Mouse (Mus musculus) intestine, embryonic 16.5 days (tissue): Measurements from ENCODE around the gene Ptprh. TPM values are rescaled to one million over a fixed set of nuclear protein-coding genes. Genes with fewer than 3 reads are reported as not detected.

Source experiments
- ATAC-seq: fragments of 200-750 bp; cut with Nextera tagmentation; 2 replicates; pipeline ENCODE4 v1.8.0; 2017; ENCODE audit warnings: moderate TSS enrichment, moderate library complexity
- H3K27ac ChIP-seq: fragments of 300-500 bp; sonication (generic); 2 replicates; pipeline ENCODE4 v1.5.1; 2014; ENCODE audit warnings: mild to moderate bottlenecking, low read length
- H3K27me3 ChIP-seq: fragments of 300-500 bp; sonication (generic); replicated peaks from 2 replicates; pipeline ENCODE4 v1.6.1; 2014; ENCODE audit warnings: low read length, control low read depth, mixed read lengths; ENCODE audit not compliant: control insufficient read depth, insufficient read depth
- H3K36me3 ChIP-seq: fragments of 300-500 bp; sonication (generic); 2 replicates; pipeline ENCODE4 v1.6.1; 2014; ENCODE audit warnings: low read length, control low read depth; ENCODE audit not compliant: control insufficient read depth, insufficient read depth
- H3K4me1 ChIP-seq: fragments of 300-500 bp; sonication (generic); 2 replicates; pipeline ENCODE4 v1.6.1; 2014; ENCODE audit warnings: low read length, control low read depth, mixed read lengths; ENCODE audit not compliant: control insufficient read depth, insufficient read depth
- H3K4me2 ChIP-seq: fragments of 300-500 bp; sonication (generic); 2 replicates; pipeline ENCODE4 v1.6.1; 2014; ENCODE audit warnings: low read depth, low read length, control low read depth
- H3K4me3 ChIP-seq: fragments of 300-500 bp; sonication (generic); 2 replicates; pipeline ENCODE4 v1.5.1; 2014; ENCODE audit warnings: mild to moderate bottlenecking, low read length
- H3K9ac ChIP-seq: fragments of 300-500 bp; sonication (generic); 2 replicates; pipeline ENCODE4 v1.6.1; 2014; ENCODE audit warnings: low read depth, low read length
- H3K9me3 ChIP-seq: fragments of 300-500 bp; sonication (generic); 2 replicates; pipeline ENCODE4 v1.6.1; 2016; ENCODE audit warnings: low read length, control low read depth; ENCODE audit not compliant: control insufficient read depth
- WGBS: fragments of 180-500 bp; shearing (Covaris S2); extraction: QIAGEN DNeasy Blood & Tissue Kit; methylation state at CpG from one replicate; pipeline ENCODE4 v1.1.7; 2014; 5-methylcytosine and 5-hydroxymethylcytosine counted together
- polyA plus RNA-seq: library from polyadenylated mRNA; unstranded; fragments of >200 nt; fragmentation: Nextera tagmentation; extraction: Ambion mirVana; gene quantifications from 2 replicates; pipeline ENCODE4 v1.2.1, GENCODE M21; 2015

Ptprh gene
- polyA plus RNA-seq, 1 experiment from 2014 or later = 3.0 TPM

GRCm38 (mm10) chr7:4557167-4557560 lies 46.7 kb downstream of the Ptprh start:
- no peaks in the 10 kb centered on the region for H3K27me3 ChIP-seq
- ATAC-seq = peak; percentile 40
- H3K36me3 ChIP-seq = no peaks in the 10 kb centered on the region
- no peak overlapping the region for H3K27ac ChIP-seq
- no peak overlapping the region for H3K4me2 ChIP-seq
- no peak overlapping the region for H3K9ac ChIP-seq
- no peak overlapping the region for H3K4me3 ChIP-seq
- no peaks in the 10 kb centered on the region for H3K9me3 ChIP-seq
- WGBS = 63% methylated on average over 6 of the region's 6 CpGs
- no peaks in the 10 kb centered on the region for H3K4me1 ChIP-seq

- peak; percentile 95 for ATAC-seq
- WGBS = 20% methylated on average over 15 of the region's 15 CpGs
- no peaks in the 10 kb centered on the region for H3K36me3 ChIP-seq
Measured at GRCm38 (mm10) chr7:4556256-4557166, 47.3 kb downstream of the Ptprh start.

GRCm38 (mm10) chr7:4547221-4547641 lies 56.6 kb downstream of the Ptprh start, which contains the start of gene Syt5:
Syt5 (minus strand) TSS chr7:4547541.
- H3K4me2 ChIP-seq = peak within 1 kb of the TSS; percentile 67
- H3K4me3 ChIP-seq = peak within 1 kb of the TSS; percentile 41
- 0 out of 2 replicates have a peak, but pooled peaks cover 5% of the 10 kb centered on the region for H3K27me3 ChIP-seq
- H3K9ac ChIP-seq = peak within 1 kb of the TSS; percentile 40; the same call in 1 of the 2 replicates
- H3K4me1 ChIP-seq = peaks cover 6% of the 10 kb centered on the region
- ATAC-seq = peak; percentile 63
- WGBS = 5% methylated on average over 33 of the region's 33 CpGs
- H3K36me3 ChIP-seq = no peaks in the 10 kb centered on the region
- no peak within 1 kb of the TSS for H3K27ac ChIP-seq
- no peaks in the 10 kb centered on the region for H3K9me3 ChIP-seq

More at GRCm38 (mm10) chr7:4556256-4557166, 47.3 kb downstream of the Ptprh start:
- Histone ChIP-seq H3K4me1 (no peaks in the 10 kb centered on the region), H3K4me3 (no peak overlapping the region), H3K4me2 (no peak overlapping the region), H3K9ac (no peak overlapping the region), H3K9me3 (no peaks in the 10 kb centered on the region), H3K27me3 (no peaks in the 10 kb centered on the region), H3K27ac (no peak overlapping the region)

- Histone ChIP-seq H3K36me3 (no peaks in the 10 kb centered on the region), H3K4me1 (peaks cover 6% of the 10 kb centered on the region), H3K4me2 (peak overlapping the region; percentile 67), H3K9ac (no peak overlapping the region), H3K9me3 (no peaks in the 10 kb centered on the region), H3K4me3 (peak overlapping the region; percentile 41), H3K27me3 (0 out of 2 replicates have a peak, but pooled peaks cover 5% of the 10 kb centered on the region), H3K27ac (no peak overlapping the region)
- peak; percentile 71 for ATAC-seq
- 2% methylated on average over 26 of the region's 26 CpGs for WGBS
Measured at GRCm38 (mm10) chr7:4546591-4547131, 57.2 kb downstream of the Ptprh start.

GRCm38 (mm10) chr7:4546050-4546449 lies 57.8 kb downstream of the Ptprh start:
- ATAC-seq = no peak
- no peak overlapping the region for H3K4me2 ChIP-seq

GRCm38 (mm10) chr7:4542013-4542412 lies 61.8 kb downstream of the Ptprh start:
- H3K27me3 ChIP-seq = 0 out of 2 replicates have a peak, but pooled peaks cover 3% of the 10 kb centered on the region
- WGBS = 39% methylated on average over 17 of the region's 17 CpGs
- no peaks in the 10 kb centered on the region for H3K36me3 ChIP-seq
- H3K4me1 ChIP-seq = 0 out of 2 replicates have a peak, but pooled peaks cover 3% of the 10 kb centered on the region
- H3K4me2 ChIP-seq = no peak overlapping the region
- ATAC-seq = no peak
- no peak overlapping the region for H3K9ac ChIP-seq
- no peaks in the 10 kb centered on the region for H3K9me3 ChIP-seq
- H3K4me3 ChIP-seq = no peak overlapping the region
- H3K27ac ChIP-seq = no peak overlapping the region

More at GRCm38 (mm10) chr7:4546050-4546449, 57.8 kb downstream of the Ptprh start:
- no peak overlapping the region for H3K9ac ChIP-seq
- no peak overlapping the region for H3K4me3 ChIP-seq
- WGBS = 80% methylated on average over 15 of the region's 15 CpGs
- 0 out of 2 replicates have a peak, but pooled peaks cover 5% of the 10 kb centered on the region for H3K27me3 ChIP-seq
- H3K36me3 ChIP-seq = no peaks in the 10 kb centered on the region
- no peak overlapping the region for H3K27ac ChIP-seq
- H3K4me1 ChIP-seq = peaks cover 6% of the 10 kb centered on the region
- H3K9me3 ChIP-seq = no peaks in the 10 kb centered on the region

- Histone ChIP-seq H3K9me3 (no peaks in the 10 kb centered on the region), H3K4me3 (no peak overlapping the region), H3K4me2 (no peak overlapping the region), H3K36me3 (no peaks in the 10 kb centered on the region), H3K27me3 (0 out of 2 replicates have a peak, but pooled peaks cover under 1% of the 10 kb centered on the region), H3K9ac (no peak overlapping the region), H3K27ac (no peak overlapping the region), H3K4me1 (no peaks in the 10 kb centered on the region)
- 60% methylated on average over 5 of the region's 5 CpGs for WGBS
- ATAC-seq = no peak
Measured at GRCm38 (mm10) chr7:4541344-4541743, 62.5 kb downstream of the Ptprh start.

- no peaks in the 10 kb centered on the region for H3K36me3 ChIP-seq
- no peak overlapping the region for H3K4me3 ChIP-seq
- ATAC-seq = no peak
- no peak overlapping the region for H3K9ac ChIP-seq
- H3K4me1 ChIP-seq = no peaks in the 10 kb centered on the region
- H3K4me2 ChIP-seq = no peak overlapping the region
- H3K27ac ChIP-seq = no peak overlapping the region
- no peaks in the 10 kb centered on the region for H3K9me3 ChIP-seq
- no peaks in the 10 kb centered on the region for H3K27me3 ChIP-seq
- WGBS = 80% methylated on average over 2 of the region's 2 CpGs
Measured at GRCm38 (mm10) chr7:4539019-4539418, 64.8 kb downstream of the Ptprh start.

GRCm38 (mm10) chr7:4537181-4537580 lies 66.7 kb downstream of the Ptprh start:
- H3K4me2 ChIP-seq = no peak overlapping the region
- no peak overlapping the region for H3K4me3 ChIP-seq
- H3K27me3 ChIP-seq = no peaks in the 10 kb centered on the region
- 63% methylated on average over 4 of the region's 4 CpGs for WGBS
- no peak overlapping the region for H3K27ac ChIP-seq
- ATAC-seq = no peak
- H3K9ac ChIP-seq = no peak overlapping the region
- no peaks in the 10 kb centered on the region for H3K36me3 ChIP-seq
- no peaks in the 10 kb centered on the region for H3K9me3 ChIP-seq
- peaks cover under 1% of the 10 kb centered on the region for H3K4me1 ChIP-seq
